Mouse (Mus musculus) hindbrain, embryonic 12.5 days (tissue): Measurements from ENCODE around the gene Pea15a. TPM values are rescaled to one million over a fixed set of nuclear protein-coding genes. Genes with fewer than 3 reads are reported as not detected.

Experiments
- ATAC-seq: fragments of 200-750 bp; cut with Nextera tagmentation; 2 replicates; pipeline ENCODE4 v1.8.0; 2017; ENCODE audit warnings: moderate TSS enrichment; ENCODE audit not compliant: low FRiP score
- H3K27ac ChIP-seq: fragments of 300-500 bp; sonication (generic); 2 replicates; pipeline ENCODE4 v1.5.1; 2016; ENCODE audit warnings: mild to moderate bottlenecking
- H3K27me3 ChIP-seq: fragments of 300-500 bp; sonication (generic); 2 replicates; pipeline ENCODE4 v1.6.1; 2016; ENCODE audit warnings: mild to moderate bottlenecking
- H3K36me3 ChIP-seq: fragments of 300-500 bp; sonication (generic); 2 replicates; pipeline ENCODE4 v1.6.1; 2016; ENCODE audit warnings: mild to moderate bottlenecking
- H3K4me1 ChIP-seq: fragments of 300-500 bp; sonication (generic); 2 replicates; pipeline ENCODE4 v1.6.1; 2016
- H3K4me2 ChIP-seq: fragments of 300-500 bp; sonication (generic); replicated peaks from 2 replicates; pipeline ENCODE4 v1.6.1; 2016; ENCODE audit warnings: mild to moderate bottlenecking
- H3K4me3 ChIP-seq: fragments of 300-500 bp; sonication (generic); 2 replicates; pipeline ENCODE4 v1.5.1; 2016; ENCODE audit warnings: mild to moderate bottlenecking
- H3K9ac ChIP-seq: fragments of 300-500 bp; sonication (generic); 2 replicates; pipeline ENCODE4 v1.6.1; 2016; ENCODE audit warnings: mild to moderate bottlenecking, moderate library complexity
- H3K9me3 ChIP-seq: fragments of 300-500 bp; sonication (generic); replicated peaks from 2 replicates; pipeline ENCODE4 v1.6.1; 2016; ENCODE audit warnings: mild to moderate bottlenecking
- WGBS: fragments of 180-500 bp; shearing (Covaris S2); methylation state at CpG from one replicate; pipeline ENCODE4 v1.1.7; 2016; 5-methylcytosine and 5-hydroxymethylcytosine counted together
- polyA plus RNA-seq: library from polyadenylated mRNA; unstranded; fragments of >200 nt; fragmentation: Nextera tagmentation; extraction: Ambion mirVana; gene quantifications from 2 replicates; pipeline ENCODE4 v1.2.1, GENCODE M21; 2016

The Pea15a gene
- polyA plus RNA-seq, 1 experiment from 2014 or later = 363 TPM

DNA sequence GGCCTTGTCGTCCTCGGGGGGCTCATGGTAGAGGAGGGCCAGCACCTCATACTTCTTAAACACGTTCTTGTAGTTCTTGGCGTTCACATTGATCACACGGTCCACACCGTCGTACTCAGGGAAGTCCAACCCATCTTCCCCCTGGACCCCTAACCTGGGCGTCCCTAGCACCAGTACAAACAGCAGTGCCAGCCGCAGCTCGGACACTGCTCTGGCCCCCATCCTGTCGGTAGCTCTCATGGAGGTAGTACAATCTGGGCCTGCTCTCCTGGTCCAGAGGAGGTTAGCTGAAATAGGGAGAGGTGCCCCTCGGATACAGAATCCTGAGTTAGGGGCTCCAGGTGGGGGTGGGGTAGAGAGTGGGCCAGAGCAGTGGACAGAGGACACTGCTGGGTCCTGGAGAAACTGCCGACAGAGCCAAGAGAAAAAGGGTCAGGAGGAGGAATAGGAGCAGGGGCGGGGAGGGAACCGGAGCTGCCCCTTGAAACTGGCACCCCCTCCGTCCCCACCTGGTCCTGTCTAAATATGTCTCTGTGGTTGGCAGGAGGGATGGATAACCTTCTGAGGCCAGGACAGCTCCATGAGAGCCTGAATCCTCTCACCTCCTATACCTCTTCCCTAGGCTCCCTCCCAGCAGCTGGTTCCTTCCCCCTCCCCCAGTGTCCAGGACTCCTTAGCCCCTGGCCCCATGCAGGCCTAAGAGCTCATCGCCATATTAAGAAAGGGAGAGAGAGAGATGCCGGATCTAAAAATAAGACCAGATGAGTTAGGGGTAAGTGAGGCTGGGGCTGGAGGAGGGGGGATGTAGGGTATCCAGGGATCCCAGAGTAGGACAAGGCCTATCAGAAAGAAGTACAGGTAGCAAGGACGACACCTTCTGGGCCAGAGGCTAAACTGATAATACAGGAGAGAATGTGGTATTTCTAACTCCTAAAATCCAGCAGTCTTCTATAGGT lies 13.1 kb upstream of the Pea15a start, which contains the start of gene Casq1:
TSS of gene Casq1 (minus strand) at position 418 of the 956 bp plus-strand sequence.
- Histone ChIP-seq H3K4me2 (no peak within 1 kb of the TSS), H3K9ac (no peak within 1 kb of the TSS), H3K36me3 (no peaks in the 10 kb centered on the region), H3K4me3 (no peak within 1 kb of the TSS), H3K27me3 (no peaks in the 10 kb centered on the region), H3K27ac (peak within 1 kb of the TSS; percentile 55), H3K4me1 (peaks cover 51% of the 10 kb centered on the region), H3K9me3 (no peaks in the 10 kb centered on the region)
- WGBS = 82% methylated on average over 19 of the region's 19 CpGs
- ATAC-seq = no peak

- H3K4me3 ChIP-seq = no peak overlapping the region
- no peak overlapping the region for H3K9ac ChIP-seq
- no peak overlapping the region for H3K27ac ChIP-seq
- ATAC-seq = no peak
- no peaks in the 10 kb centered on the region for H3K27me3 ChIP-seq
- H3K4me2 ChIP-seq = no peak overlapping the region
- 45% methylated on average over 15 of the region's 15 CpGs for WGBS
- H3K9me3 ChIP-seq = no peaks in the 10 kb centered on the region
- H3K4me1 ChIP-seq = peaks cover 57% of the 10 kb centered on the region
- H3K36me3 ChIP-seq = no peaks in the 10 kb centered on the region
Observed at GRCm38 (mm10) chr1:172218164-172218910, 11.7 kb upstream of the Pea15a start.

DNA sequence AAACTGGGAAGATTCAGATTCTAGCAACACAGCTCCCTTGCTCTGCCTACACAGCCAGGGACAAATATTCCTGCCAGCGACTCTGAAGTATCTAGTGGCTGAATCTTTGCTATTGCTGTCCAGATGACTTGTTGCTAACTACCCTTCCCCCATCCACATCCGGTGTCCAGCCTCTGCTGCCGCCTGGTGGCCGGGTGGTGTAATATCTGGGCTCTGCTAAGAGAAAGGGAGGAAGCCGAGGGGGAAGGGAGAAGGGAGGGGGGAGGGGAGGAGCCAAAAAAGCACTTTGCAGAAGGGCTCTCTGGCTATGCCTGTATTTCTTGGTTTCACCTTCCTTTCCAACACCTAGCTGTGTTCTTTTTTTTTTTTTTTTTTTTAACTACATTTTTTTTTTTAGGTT lies 10.5 kb upstream of the Pea15a start:
- Histone ChIP-seq H3K9me3 (no peaks in the 10 kb centered on the region), H3K27me3 (no peaks in the 10 kb centered on the region), H3K36me3 (no peaks in the 10 kb centered on the region), H3K9ac (no peak overlapping the region), H3K4me1 (peaks cover 61% of the 10 kb centered on the region), H3K27ac (peak overlapping the region; percentile 52), H3K4me2 (peak overlapping the region; percentile 30), H3K4me3 (no peak overlapping the region)
- ATAC-seq = peak; percentile 11; the same call in 1 of the 2 replicates
- WGBS = 0% methylated on average over 5 of the region's 5 CpGs

DNA sequence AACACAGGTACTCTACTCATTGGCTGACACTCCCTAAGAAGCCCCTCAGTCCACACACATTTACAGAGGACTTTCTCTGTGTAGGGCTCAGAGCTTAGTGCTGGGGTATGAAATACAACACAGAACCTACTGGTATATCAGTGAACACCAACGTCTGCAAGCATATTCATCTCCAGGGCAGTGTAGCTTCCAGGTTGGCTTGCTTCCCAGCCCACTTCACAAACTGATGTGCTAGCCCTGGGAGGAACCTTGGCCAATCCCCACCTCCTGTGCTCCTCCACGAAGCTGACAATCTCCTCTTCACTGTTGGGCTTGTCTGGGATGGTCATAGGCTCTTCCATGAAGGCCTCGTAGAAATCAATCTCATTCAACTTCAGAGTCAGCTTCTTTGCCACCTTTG lies 8.1 kb upstream of the Pea15a start:
- Histone ChIP-seq H3K4me3 (no peak overlapping the region), H3K9ac (no peak overlapping the region), H3K4me2 (no peak overlapping the region), H3K9me3 (no peaks in the 10 kb centered on the region), H3K27me3 (no peaks in the 10 kb centered on the region), H3K36me3 (0 out of 2 replicates have a peak, but pooled peaks cover under 1% of the 10 kb centered on the region), H3K4me1 (peaks cover 37% of the 10 kb centered on the region), H3K27ac (0 out of 2 replicates have a peak overlapping the region, but pooled peaks have one; percentile 9)
- no peak for ATAC-seq
- 78% methylated on average over 3 of the region's 3 CpGs for WGBS

- no peaks in the 10 kb centered on the region for H3K27me3 ChIP-seq
- 58% methylated on average over 4 of the region's 4 CpGs for WGBS
- 0 out of 2 replicates have a peak overlapping the region, but pooled peaks have one; percentile 19 for H3K27ac ChIP-seq
- H3K4me2 ChIP-seq = no peak overlapping the region
- no peak overlapping the region for H3K4me3 ChIP-seq
- H3K9ac ChIP-seq = no peak overlapping the region
- peaks cover 5% of the 10 kb centered on the region; the same call in 1 of the 2 replicates for H3K36me3 ChIP-seq
- H3K9me3 ChIP-seq = no peaks in the 10 kb centered on the region
- peaks cover 29% of the 10 kb centered on the region for H3K4me1 ChIP-seq
- peak; percentile 36; the same call in 1 of the 2 replicates for ATAC-seq
Observed at GRCm38 (mm10) chr1:172213771-172214170, 7.2 kb upstream of the Pea15a start.

DNA sequence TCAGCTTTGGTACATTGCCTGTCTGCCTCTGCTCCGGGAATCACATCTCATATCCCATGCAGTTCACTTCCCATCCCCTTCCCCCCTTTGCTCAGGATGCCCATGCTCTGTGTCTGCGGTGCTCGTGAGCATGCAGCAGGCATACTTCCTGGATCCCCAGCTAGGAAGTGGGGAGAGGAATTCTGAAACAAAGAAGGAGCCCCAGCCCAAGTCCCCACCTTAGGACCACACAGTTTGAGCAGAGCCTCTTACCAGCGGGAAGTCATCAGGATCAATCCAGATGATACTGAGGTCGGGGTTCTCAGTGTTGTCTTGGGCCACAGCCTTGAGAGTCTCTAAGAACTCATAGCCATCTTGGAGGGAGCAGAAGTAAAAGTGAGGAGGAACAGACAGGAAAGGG lies 6.2 kb upstream of the Pea15a start:
- 55% methylated on average over 5 of the region's 5 CpGs for WGBS
- no peak overlapping the region for H3K4me3 ChIP-seq
- H3K27me3 ChIP-seq = no peaks in the 10 kb centered on the region
- H3K9ac ChIP-seq = no peak overlapping the region
- H3K36me3 ChIP-seq = peaks cover 5% of the 10 kb centered on the region; the same call in 1 of the 2 replicates
- no peaks in the 10 kb centered on the region for H3K9me3 ChIP-seq
- no peak for ATAC-seq
- no peak overlapping the region for H3K4me2 ChIP-seq
- peaks cover 23% of the 10 kb centered on the region for H3K4me1 ChIP-seq
- no peak overlapping the region; the same call in 1 of the 2 replicates for H3K27ac ChIP-seq

GRCm38 (mm10) chr1:172207111-172207584 lies 544 bp upstream of the Pea15a start:
- H3K4me3 ChIP-seq = no peak overlapping the region; the same call in 1 of the 2 replicates
- ATAC-seq = 0 out of 2 replicates have a peak, but pooled peaks have one; percentile 4
- peak overlapping the region; percentile 96; the same call in 1 of the 2 replicates for H3K9ac ChIP-seq
- peak overlapping the region; percentile 88 for H3K4me2 ChIP-seq
- peaks cover 51% of the 10 kb centered on the region for H3K4me1 ChIP-seq
- H3K36me3 ChIP-seq = peaks cover 5% of the 10 kb centered on the region; the same call in 1 of the 2 replicates
- no peaks in the 10 kb centered on the region for H3K27me3 ChIP-seq
- 13% methylated on average over 7 of the region's 7 CpGs for WGBS
- H3K27ac ChIP-seq = peak overlapping the region; percentile 93
- H3K9me3 ChIP-seq = no peaks in the 10 kb centered on the region

- no peaks in the 10 kb centered on the region for H3K27me3 ChIP-seq
- H3K4me1 ChIP-seq = peaks cover 65% of the 10 kb centered on the region
- H3K4me2 ChIP-seq = peak overlapping the region; percentile 88
- H3K9me3 ChIP-seq = no peaks in the 10 kb centered on the region
- H3K36me3 ChIP-seq = peaks cover 7% of the 10 kb centered on the region; the same call in 1 of the 2 replicates
- ATAC-seq = no peak
- 7% methylated on average over 3 of the region's 3 CpGs for WGBS
- H3K9ac ChIP-seq = peak overlapping the region; percentile 96
- peak overlapping the region; percentile 93 for H3K27ac ChIP-seq
- peak overlapping the region; percentile 74 for H3K4me3 ChIP-seq
Observed at GRCm38 (mm10) chr1:172205741-172206087, 890 bp downstream of the Pea15a start.

GRCm38 (mm10) chr1:172204814-172205740 lies 1.5 kb downstream of the Pea15a start:
- Histone ChIP-seq H3K4me2 (peak overlapping the region; percentile 88), H3K27me3 (no peaks in the 10 kb centered on the region), H3K9ac (peak overlapping the region; percentile 96), H3K9me3 (no peaks in the 10 kb centered on the region), H3K4me1 (peaks cover 72% of the 10 kb centered on the region), H3K27ac (peak overlapping the region; percentile 93), H3K4me3 (peak overlapping the region; percentile 74), H3K36me3 (peaks cover 13% of the 10 kb centered on the region)
- 27% methylated on average over 9 of the region's 15 CpGs for WGBS
- ATAC-seq = no peak

GRCm38 (mm10) chr1:172204033-172204813 lies 2.4 kb downstream of the Pea15a start:
- WGBS = 17% methylated on average over 9 of the region's 9 CpGs
- no peak for ATAC-seq

More at GRCm38 (mm10) chr1:172204033-172204813, 2.4 kb downstream of the Pea15a start:
- peak overlapping the region; percentile 93 for H3K27ac ChIP-seq
- no peaks in the 10 kb centered on the region for H3K9me3 ChIP-seq
- H3K27me3 ChIP-seq = no peaks in the 10 kb centered on the region
- peaks cover 16% of the 10 kb centered on the region for H3K36me3 ChIP-seq
- peak overlapping the region; percentile 88 for H3K4me2 ChIP-seq
- peak overlapping the region; percentile 74 for H3K4me3 ChIP-seq
- peak overlapping the region; percentile 96 for H3K9ac ChIP-seq
- peaks cover 76% of the 10 kb centered on the region for H3K4me1 ChIP-seq
